Mouse (Mus musculus) MEL-GATA-1-ER (cell line): ENCODE data around the gene Sit1.

Experiments used
- DNase-seq: peaks from one replicate; pipeline ENCODE4 v3.0.0-alpha.2; 2012; ENCODE audit warnings: low read depth; ENCODE audit errors: extremely low read depth

Sit1 gene

DNA sequence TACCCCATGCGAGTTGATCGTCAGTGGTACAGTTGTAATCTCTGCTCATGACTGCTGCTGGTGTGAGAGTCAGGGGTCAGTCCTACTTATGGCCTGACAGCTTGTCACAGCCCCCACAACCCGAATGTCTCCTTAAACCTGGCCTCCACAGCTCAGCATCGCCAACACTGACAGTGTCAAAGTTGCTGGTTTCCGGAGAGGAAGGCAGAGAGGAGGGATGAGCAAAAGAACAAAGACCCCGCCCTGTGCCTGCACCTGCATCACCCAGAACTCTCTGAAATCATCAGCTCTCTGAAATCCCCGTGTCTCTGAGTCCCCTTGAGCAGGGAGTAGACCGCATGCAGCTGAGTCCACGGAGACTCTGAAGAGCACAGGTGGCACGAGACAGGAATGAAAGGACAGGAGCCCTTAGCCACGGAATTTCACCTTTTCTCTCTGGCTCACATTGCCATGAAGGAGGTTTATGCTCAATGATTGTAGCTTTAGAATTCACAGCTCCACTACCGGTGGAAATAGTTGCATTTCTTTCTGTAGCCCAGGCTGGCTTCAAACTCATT, at the start of gene Sit1:
Gene Sit1 (minus strand): TSS at position 200 of the 557 bp plus-strand sequence.
- no peak for DNase-seq

DNA sequence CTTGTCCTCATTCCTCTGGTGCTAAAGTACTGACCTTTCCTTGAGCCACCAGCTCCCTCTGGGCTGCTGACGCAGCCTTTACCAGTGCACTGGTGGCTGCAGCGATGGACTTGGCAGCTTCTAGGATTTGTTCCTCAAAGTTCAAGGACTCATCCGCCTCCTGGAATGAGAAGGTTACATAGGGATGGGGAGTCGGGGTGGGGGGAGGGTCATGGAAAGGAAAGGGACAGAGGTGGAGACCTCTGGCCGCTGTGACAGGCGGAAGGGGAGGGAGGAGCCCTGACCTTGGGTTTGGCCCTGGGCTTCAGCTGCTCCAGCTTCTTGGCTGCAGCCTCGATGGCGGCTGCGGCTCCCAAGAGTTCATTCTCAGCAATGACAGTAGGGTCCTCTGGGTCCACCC, 49.7 kb upstream of the Sit1 start:
- no peak for DNase-seq

DNA sequence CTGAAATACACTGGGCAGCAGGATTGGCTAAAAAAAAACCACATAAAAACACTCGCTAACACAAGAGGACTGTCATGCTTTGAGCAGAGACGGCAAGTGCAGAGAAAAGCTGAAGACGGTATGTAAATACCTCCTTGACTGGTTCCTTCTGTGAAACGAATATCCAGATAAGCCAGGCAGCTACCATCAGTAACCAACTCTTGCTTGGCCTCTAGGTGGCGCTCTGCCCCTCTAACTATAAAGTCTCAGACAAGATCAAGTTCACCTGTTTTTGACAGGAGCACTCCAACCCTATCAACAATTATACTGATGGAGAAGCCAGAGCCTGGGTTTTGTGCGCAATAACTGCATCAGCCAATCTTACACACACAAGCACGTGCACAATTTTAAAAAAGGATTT, 47.0 kb upstream of the Sit1 start:
- DNase-seq = peak; percentile 73

DNA sequence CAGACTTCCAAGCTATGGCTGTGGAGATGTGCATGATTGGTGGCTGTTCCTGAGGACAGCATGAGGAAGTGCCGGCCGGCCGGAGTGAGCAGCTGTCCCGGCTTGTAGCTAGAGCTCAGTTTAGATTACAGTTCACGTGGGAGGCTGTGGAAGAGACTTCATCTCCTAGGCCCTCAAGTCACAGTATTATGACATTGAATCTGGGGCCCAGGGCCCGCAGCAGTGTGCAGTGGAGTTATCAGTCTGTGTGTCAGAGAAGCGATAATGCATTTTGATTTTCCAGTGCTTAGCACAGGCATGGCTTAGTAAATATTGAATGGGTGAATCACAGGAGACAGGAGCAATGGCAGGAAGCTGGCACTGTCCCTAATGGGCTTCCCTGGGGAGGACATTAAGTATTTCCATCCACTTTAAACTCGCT, 46.6 kb upstream of the Sit1 start:
- no peak for DNase-seq

DNA sequence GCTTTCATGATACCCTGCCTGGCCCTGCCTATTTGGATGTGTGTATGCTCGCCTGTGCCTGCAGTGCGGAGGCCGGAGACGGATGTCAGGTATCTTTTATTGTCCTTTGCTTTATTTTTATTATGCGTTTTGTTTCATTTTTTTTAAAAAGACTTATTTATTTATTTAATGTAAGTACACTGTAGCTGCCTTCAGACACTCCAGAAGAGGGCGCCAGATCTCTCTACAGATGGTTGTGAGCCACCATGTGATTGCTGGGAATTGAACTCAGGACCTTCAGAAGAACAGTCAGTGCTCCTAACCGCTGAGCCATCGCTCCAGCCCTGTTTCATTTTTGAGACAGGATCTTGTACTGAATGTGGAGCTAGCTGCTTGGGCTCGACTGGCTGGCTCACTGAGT, 45.0 kb upstream of the Sit1 start:
- no peak for DNase-seq

DNA sequence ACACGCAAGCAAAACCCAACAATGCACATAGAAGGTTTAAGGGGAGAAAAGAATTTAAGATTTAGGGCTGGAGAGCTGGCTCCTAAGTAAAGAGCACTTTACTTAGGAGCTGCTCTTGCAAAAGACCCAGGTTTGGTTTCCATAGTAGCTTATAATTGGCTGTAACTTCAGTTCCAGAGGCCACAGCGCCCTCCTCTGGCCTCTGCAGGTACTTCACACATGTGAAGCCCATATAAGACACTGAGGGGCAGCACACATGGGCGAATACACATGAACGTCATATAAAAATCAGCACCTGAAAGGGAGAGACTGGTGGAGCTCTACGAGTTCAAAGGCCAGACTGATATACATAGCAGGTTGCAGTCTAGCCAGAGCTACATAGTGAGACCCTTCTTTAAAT, 44.3 kb upstream of the Sit1 start:
- no peak for DNase-seq

DNA sequence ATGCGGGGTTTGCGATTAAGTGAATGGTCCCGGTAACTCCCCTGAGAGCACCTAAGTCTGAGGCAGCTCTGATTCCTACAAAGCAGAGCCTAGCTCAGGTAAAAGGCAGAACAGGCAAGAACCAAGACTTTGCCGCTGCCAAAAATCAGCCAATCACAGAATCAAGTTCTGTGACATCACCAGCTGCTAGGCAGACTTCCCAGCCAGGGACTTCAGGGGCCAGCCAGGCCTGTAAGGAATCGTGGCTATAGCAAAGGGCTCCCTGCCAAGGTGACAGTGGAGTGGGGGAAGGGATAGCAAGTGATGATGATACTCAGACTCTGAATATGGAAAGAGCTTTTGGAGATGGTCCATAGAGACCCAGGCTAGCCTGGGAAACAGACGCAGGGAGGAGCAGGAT, 36.4 kb upstream of the Sit1 start:
- no peak for DNase-seq

DNA sequence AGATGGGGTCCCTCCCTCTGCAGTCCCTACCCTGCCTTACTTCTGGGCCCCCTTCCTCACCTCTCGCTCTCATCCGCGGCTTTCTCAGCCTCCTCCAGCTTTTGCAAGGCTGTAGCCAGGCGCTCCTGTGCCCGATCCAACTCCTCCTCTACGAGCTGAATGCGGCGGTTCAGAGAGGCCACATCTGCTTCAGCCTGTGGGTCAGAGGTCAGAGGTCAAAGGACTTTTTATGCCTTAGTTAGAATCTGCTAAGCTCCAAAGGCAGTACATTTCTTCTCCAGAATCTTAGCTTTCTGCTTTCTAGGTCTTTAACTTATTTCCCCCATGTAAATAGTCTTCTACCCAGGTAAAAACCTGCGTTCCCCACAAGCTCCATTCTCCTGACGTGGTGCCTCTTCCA, 36.0 kb upstream of the Sit1 start:
- DNase-seq = no peak

DNA sequence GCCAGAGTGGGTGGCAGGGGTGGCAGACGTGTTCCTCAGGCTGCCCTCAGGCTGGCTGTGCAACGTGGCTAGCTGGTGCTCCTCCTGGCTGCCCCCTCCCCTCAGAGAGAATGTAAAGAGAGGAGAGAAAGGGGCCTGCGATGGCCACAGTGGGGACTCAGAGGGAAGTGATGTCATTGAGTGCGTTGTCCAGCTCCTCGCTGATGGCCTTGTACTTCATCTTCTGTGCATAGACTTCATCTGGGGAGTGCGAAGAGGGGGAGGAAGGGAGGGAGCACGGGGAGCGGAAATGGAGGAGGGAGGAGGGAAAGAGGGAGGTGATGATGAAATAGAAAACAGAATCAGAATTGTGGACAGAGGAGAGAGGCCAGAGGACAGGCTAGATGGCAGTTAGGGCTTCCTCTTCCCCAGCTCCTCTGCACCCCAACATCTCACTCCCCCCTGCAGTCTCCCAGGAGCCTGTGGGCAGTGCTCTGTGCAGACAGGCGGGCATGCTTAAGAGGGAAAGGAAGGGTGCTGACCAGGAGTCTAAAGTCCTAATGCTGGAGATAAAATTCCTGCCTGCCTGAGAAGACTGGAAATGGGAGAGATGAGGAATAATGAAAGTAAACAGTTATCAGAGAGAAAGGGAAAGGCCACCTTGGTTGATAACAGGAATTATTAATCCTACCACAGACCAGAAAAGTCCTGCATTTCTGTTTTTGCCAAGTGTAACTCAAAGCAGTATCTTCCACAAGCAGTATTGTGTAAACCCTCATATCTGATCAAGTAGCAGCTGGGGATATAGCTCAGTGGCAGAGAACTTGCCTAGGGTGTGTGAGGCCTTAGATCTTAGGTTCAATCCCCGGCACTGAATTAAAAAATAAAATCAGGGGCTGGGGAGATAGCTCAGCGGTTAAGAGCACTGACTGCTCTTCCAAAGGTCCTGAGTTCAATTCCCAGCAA, 32.5 kb upstream of the Sit1 start:
- no peak for DNase-seq

DNA sequence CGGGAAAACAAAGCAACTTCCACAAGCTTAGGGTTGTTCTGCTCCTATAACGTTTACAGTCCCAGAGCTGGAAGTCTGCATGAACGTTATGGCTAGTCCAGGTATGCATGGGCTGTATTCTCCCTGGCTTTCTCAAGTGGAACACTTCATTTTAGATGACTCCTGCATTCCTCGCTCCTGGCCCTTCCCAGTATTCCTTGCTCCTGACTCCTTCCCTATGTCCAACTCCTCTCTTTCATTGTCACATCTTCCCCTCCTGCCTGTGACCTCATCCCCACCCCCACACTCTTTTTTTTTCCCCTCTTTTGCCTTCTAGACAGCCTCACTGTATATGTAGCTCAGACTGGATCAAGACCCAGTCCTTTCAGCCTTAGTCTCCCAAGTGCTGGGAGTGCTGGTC, 30.3 kb upstream of the Sit1 start:
- DNase-seq = no peak

DNA sequence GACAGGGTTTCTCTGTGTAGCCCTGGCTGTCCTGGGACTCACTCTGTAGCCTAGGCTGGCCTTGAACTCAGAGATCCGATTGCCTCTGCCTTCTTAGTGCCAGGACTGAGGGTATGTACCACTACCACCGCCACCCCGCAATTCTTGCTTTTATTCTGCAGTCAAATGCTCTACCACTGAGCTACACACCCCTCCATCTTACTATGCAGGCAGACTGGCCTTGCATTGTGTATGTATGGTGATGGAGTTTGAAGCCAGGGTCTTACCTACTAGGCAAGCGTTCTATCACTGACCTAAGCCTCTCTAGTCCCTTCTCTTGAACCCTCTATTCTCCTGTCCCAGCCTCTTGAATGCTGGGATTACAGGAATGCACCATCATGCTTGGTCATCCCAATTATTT, 29.8 kb upstream of the Sit1 start:
- DNase-seq = no peak

DNA sequence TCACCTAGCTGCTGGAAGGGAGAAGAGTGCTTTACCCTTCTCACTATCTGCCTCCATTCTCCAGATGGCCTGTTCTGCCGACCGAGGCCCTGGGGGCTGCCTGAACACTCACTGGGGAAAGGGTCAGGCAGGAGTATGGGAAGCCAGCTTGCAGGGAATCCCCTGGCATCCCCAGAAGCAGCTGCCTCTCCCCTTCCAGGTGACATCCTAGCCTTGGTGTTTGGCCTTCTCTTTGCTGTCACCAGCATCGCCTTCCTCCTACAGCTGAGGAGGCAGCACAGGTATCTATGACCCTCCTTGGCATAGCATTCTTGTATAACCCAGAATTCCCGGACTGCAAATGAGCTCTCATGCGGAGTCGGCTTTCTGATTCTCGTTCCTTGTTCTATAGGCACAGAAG, 29.1 kb upstream of the Sit1 start:
- no peak for DNase-seq

DNA sequence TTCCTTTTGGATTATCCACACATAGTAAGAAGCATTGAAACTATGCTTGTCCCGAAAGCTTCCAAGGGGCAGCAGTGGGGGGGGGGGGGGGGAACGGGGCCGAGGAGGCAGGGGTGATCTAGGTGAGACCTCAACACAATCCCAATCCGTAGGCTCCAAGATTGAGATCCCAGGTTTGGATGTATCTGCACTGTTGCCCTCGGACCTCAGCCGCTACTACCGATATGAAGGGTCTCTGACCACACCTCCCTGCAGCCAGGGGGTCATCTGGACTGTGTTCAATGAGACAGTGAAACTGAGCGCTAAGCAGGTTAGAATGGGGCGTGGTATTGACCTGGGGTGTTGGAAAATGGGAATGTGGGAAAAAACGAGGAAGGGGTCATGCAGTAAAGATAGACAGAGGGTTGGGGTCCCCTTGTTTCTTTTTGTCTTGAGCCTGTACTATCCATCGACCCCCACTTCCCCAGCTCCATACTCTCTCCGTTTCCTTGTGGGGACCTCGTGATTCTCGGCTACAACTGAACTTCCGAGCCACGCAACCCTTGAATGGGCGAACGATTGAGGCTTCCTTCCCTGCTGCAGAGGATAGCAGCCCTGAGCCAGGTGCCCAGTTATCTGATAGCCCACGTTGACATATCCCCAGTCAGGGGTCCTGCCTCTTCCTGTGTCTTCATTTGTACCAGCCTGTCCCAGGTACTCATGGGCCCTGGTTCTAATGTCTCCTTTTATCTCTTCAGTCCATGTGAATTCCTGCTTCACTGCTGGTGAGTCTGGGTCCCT, 28.3 kb upstream of the Sit1 start:
- DNase-seq = no peak

DNA sequence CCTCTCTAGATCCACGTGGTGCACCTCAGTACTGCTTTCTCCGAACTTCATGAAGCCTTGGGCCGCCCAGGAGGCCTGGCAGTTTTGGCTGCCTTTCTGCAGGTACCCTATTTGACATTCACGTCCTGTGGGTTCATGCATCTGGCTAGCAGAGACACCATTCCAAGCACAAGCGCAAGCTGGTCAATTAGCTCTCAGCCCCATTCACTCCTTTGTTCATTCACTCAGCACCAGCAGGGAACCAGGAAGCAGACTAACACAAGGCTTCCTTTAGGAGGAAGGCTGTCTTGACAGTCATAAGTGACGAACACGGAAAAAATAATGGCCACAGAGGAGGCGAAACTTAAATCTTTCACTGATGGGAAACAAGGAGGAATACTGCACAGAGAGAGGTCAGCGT, 25.6 kb upstream of the Sit1 start:
- DNase-seq = no peak

DNA sequence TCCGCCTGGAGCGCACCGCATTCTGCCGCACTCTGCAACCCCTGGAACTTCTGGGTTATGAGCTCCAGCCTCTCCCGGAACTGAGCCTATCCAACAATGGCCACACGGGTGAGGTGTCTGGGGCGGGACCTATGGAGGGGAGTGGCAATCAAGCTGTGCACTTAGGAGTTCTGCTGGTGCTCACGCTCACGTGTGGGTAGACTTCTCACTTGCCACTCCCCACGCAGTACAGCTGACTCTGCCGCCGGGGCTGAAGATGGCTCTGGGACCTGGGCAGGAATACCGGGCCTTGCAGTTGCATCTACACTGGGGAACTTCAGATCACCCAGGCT, 25.1 kb upstream of the Sit1 start:
- peak; percentile 66 for DNase-seq

DNA sequence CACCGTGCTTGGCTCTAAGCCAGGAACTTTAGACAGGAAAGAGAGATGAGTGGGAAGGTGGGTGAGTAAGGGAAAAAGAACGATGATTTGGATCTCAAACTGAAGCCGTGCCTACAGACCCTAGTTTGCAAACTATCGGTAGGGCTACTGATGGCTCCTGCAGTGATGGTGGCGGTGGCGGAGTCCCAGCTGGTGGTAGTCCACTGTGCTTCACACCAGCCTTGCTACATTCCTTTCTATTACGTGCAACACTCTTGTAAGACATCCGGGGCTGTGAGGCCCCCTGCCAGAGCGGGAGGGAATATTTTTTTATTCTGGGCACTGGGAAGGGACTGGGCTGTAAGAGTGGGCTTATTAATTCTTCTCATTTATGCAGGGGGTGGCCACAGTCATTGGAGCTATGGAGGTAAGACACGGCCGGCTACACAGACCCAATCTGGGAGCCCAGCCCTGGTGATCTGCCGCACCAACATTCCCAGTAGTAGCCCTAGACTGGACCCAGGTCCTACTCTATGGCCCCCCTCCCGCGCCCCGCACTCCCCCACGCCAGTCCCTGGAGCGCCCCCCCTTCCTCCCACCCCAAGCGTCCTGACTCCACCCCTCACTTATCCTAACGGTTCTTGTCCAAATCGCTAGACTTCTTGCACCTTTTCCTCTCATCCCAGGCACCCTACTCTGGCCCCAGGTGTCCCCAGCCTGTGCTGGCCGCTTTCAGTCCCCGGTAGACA, 24.6 kb upstream of the Sit1 start:
- DNase-seq = no peak

DNA sequence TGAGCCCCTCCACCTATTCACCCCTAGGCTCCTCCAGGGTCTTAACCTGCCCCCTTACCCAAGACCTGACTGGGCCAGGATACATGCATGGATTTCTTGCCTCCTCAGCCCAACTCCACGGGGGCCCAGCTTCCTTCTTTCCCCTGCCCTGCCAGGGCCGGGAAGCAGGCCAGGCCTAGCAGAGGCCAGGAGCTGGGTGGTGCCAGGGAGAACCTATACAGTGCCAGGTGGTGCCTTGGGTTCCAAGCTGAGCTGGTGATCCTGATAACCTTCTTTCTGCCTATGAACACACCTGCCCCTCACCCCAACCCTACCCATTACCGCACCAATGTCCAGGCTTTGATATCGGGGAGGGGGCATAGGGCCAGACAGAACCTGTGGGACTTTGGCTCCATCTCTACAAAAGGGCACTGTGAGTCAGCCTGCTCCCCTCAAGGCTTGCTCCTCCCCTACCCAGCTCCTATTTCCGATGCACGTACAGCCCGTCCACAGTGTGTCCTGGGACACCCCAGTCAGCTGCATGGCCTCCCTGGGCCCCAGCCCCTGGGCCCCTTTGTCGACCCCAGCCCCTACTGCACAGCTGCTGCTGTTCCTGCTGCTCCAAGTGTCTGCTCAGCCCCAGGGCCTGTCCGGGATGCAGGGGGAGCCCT, 23.1 kb upstream of the Sit1 start, which contains the start of gene Car9:
Gene Car9 (plus strand): TSS at position 431 of the 650 bp plus-strand sequence.
- no peak for DNase-seq

DNA sequence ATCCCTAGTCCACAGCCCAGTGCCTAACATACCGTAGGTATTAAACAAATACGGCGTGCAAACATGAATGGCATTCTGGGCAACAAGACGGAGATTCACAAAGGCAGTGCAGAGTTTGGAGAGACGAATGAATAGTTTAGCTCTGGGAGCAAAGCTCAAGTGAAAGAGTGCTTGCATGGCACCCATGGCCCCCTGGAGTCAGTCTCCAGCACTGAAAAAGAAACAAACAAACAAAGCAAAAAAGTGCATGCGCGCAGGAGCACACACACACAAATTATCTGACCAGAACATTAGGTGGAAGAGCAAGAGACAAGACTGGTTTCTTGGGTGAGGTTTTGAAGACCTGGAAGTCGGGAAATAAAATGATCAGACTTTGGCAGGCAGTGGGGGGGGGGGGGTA, 22.5 kb upstream of the Sit1 start:
- no peak for DNase-seq

DNA sequence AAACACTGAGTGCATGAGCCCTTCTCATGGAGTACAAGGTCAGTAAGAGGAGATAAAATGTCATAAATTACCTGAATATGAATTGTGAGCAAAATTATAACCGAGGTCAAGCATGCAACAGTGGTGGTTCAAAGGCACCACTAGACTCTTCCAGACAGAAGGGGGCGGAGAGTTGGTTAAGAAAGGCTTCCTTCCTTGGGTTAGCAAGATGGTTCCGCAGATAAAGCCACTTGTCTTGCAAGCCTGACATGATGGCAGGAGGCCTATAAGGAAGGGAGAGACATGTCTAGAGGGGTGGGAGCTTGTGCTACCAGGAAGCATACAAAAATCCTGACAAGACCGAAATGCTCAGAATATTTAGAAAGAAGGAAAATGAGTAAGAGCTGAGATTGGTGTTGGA, 20.7 kb upstream of the Sit1 start:
- peak; percentile 64 for DNase-seq

DNA sequence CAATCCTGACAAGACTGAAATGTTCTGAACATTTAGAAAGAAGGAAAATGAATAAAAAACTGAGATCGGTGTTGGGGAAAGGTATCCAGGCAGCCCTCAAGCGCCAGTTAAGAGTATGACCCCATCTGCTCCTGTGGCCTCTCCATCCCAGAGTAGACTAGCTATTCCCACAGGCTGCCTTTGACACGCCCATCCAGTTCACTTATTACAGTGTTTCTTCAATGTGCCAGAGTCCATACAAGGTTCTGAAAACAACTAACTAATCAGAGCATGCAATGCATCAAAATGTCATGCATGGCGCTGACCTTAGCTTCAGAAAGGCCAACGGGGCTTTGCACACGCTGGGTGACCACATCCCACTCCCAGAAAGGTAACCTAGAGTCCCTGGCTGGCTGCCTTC, 20.0 kb upstream of the Sit1 start:
- DNase-seq = no peak

DNA sequence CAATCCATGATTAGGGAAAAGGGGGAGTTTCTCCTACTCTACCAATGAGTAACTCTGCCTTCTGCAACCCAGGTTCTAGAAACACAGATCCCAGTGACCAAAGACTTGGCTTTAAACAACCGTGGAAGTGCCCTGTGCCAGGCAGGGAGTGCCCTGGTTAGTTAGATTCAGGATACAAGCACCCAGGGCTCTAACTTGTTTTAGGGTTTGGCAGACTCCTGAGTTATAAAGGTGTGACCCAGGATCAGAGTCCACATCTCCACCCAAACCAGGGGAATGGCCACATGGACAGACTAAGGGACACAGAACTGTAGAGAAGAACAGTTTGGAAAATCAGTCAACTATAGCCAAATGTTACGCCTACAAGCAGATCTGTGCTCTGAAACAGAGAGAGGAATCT, 19.5 kb upstream of the Sit1 start:
- no peak for DNase-seq
